Mouse (Mus musculus) left cerebral cortex, postnatal 14 days (tissue): ENCODE measurements around the gene Jrkl. TPM values are rescaled to one million over a fixed set of nuclear protein-coding genes. Genes with fewer than 3 reads are reported as not detected.

Experiments
- DNase-seq, 2 experiments: peaks; one replicate each; pipeline ENCODE4 v3.0.0; 2021 to 2022; ENCODE audit warnings: low spot score in 2 of 2, mixed read lengths in 1 of 2
- intact Hi-C: fragments of 180-260 bp; cut with DNase I; formaldehyde crosslinking; loops from one replicate; pipeline ENCODE4 v1.15.1; 2025
- total RNA-seq, 2 experiments: library from RNA; stranded (reverse); gene quantifications; 2 replicates each; pipeline ENCODE4 v1.2.3; 2021

Jrkl gene
- total RNA-seq, 2 experiments from 2014 or later = 7.7 to 8.7 TPM

GRCm38 (mm10) chr9:13194619-13195018 is 51.0 kb downstream of the Jrkl start:
- intact Hi-C loops = loop anchor here (10.0 kb wide), 1 partner anchor 320 kb away; no protein-coding TSS in a partner anchor
- no peak for DNase-seq

Other genes with a start within 250 kb of the Jrkl start
- gene Ccdc82, start 1.1 kb upstream of the Jrkl start, total RNA-seq = 1 to 10 TPM; 9.4 to 9.9 TPM
- gene Maml2, start 52.1 kb upstream of the Jrkl start, total RNA-seq = 1 to 10 TPM; 6.6 to 7.1 TPM
- gene Gm17571, start 200.9 kb upstream of the Jrkl start, total RNA-seq = not detected